Mouse (Mus musculus) midbrain, embryonic 11.5 days (tissue): ENCODE results near the gene Zfp229. TPM values are rescaled to one million over a fixed set of nuclear protein-coding genes. Genes with fewer than 3 reads are reported as not detected.
A peak's percentile ranks its signal among the peaks of the same experiment; 100 is the strongest.
"Not testable (repeated sequence)": the region's sequence is repeated elsewhere in the genome, so short reads cannot be mapped to it uniquely, and the experiment has no call there.

Experiments used
- ATAC-seq: fragments of 200-750 bp; cut with Nextera tagmentation; 2 replicates; pipeline ENCODE4 v1.8.0; 2017; ENCODE audit warnings: moderate TSS enrichment, moderate library complexity; ENCODE audit not compliant: low FRiP score
- DNase-seq: peaks from one replicate; pipeline ENCODE4 v3.0.0; 2015; ENCODE audit warnings: low spot score; ENCODE audit errors: missing footprints
- H3K27ac ChIP-seq: fragments of 300-500 bp; sonication (generic); 2 replicates; pipeline ENCODE4 v1.5.1; 2014; ENCODE audit warnings: low read depth, low read length
- H3K27me3 ChIP-seq: fragments of 300-500 bp; sonication (generic); 2 replicates; pipeline ENCODE4 v1.6.1; 2014; ENCODE audit warnings: mild to moderate bottlenecking, low read length, moderate library complexity, mixed read lengths; ENCODE audit not compliant: control insufficient read depth, insufficient read depth
- H3K36me3 ChIP-seq: fragments of 300-500 bp; sonication (generic); 2 replicates; pipeline ENCODE4 v1.6.1; 2014; ENCODE audit warnings: mild to moderate bottlenecking, low read length, moderate library complexity, mixed read lengths; ENCODE audit not compliant: control insufficient read depth, insufficient read depth
- H3K4me1 ChIP-seq: fragments of 300-500 bp; sonication (generic); 2 replicates; pipeline ENCODE4 v1.6.1; 2014; ENCODE audit warnings: low read length; ENCODE audit not compliant: control insufficient read depth, insufficient read depth
- H3K4me2 ChIP-seq: fragments of 300-500 bp; sonication (generic); 2 replicates; pipeline ENCODE4 v1.6.1; 2014; ENCODE audit warnings: mild to moderate bottlenecking, moderate library complexity
- H3K4me3 ChIP-seq: fragments of 300-500 bp; sonication (generic); 2 replicates; pipeline ENCODE4 v1.5.1; 2014; ENCODE audit warnings: low read depth, low read length
- H3K9ac ChIP-seq: fragments of 300-500 bp; sonication (generic); 2 replicates; pipeline ENCODE4 v1.6.1; 2014; ENCODE audit warnings: low read length
- H3K9me3 ChIP-seq: fragments of 300-500 bp; sonication (generic); 2 replicates; pipeline ENCODE4 v1.6.1; 2016; ENCODE audit warnings: low read length; ENCODE audit not compliant: control insufficient read depth
- WGBS: fragments of 180-500 bp; shearing (Covaris S2); extraction: QIAGEN DNeasy Blood & Tissue Kit; methylation state at CpG from one replicate; pipeline ENCODE4 v1.1.7; 2014; 5-methylcytosine and 5-hydroxymethylcytosine counted together
- polyA plus RNA-seq: library from polyadenylated mRNA; unstranded; fragments of >200 nt; fragmentation: Nextera tagmentation; extraction: Ambion mirVana; gene quantifications from 2 replicates; pipeline ENCODE4 v1.2.1, GENCODE M21; 2014

Gene Zfp229
- polyA plus RNA-seq, result 8.7 and 10.9 TPM in 2 replicates

DNA sequence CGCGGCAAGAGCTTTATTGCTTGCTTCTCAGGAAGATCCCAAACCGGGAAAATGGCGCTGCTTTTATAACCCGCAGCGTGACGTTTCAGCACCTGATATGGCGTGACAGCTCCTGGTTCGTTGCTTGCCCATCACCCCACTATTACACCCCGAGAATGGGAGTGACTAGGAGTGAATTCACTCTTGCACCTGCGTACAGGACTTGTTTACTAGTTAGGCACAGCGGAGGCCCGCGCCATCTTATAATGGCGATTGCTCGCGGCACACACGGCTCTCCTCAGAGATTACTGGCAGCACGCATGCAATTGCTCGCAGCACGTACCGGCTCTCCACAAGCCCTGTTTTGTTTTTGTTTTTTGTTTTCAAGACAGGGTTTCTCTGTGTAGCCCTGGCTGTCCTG is at the start of gene Zfp229:
Zfp229 (plus strand) TSS at position 301 of the 400 bp plus-strand sequence.
- not testable (repeated sequence) for H3K4me2 ChIP-seq, H3K4me3 ChIP-seq, H3K36me3 ChIP-seq, H3K27ac ChIP-seq, ATAC-seq, DNase-seq, H3K9ac ChIP-seq, H3K27me3 ChIP-seq, H3K9me3 ChIP-seq, H3K4me1 ChIP-seq
- WGBS, result 99% methylated on average over 7 of the region's 22 CpGs

DNA sequence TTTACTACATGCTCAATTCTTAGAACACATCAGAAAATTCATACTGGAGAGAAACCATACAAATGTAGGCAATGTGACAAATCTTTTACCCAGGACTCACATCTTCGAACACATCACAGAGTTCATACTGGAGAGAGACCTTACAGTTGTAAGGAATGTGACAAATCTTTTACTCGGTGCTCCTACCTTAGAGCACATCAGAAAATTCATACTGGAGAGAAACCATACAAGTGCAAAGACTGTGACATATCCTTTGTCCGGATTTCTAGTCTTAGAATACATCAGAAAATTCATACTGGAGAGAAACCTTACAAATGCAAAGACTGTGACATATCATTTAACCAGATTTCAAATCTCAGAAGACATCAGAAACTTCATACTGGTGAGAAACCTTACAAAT is 39.0 kb upstream of the Zfp229 start, which contains the start of gene Gm10226:
Gm10226 (plus strand) TSS at position 301 of the 400 bp plus-strand sequence.
- Histone ChIP-seq H3K4me2 (no peak within 1 kb of the TSS), H3K36me3 (peaks cover 3% of the 10 kb centered on the region; the same call in 1 of the 2 replicates), H3K27me3 (no peaks in the 10 kb centered on the region), H3K27ac (no peak within 1 kb of the TSS), H3K4me1 (no peaks in the 10 kb centered on the region), H3K4me3 (no peak within 1 kb of the TSS), H3K9ac (no peak within 1 kb of the TSS), H3K9me3 (no peaks in the 10 kb centered on the region)
- ATAC-seq (no peak), DNase-seq (no peak)
- 80% methylated on average over 3 of the region's 3 CpGs for WGBS

DNA sequence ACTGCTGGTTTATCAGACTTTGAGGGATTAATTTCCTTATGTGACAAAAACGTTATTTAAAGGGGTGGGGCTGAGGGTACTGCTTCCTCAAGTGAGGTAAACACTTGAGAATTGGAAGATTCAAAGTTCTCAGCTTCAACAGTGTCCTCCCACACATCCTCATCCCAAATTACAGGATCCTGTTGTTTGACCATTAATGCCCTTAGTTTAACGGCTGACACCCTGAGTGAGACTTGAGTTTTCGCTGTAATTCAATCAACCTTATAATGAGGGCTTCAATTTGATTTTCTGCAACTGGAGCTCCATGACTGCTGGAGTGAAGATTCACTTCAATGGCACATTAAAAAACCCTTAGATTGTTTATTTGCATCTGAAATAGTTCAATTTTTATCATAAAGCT is 37.3 kb upstream of the Zfp229 start:
- 74% methylated on average over 3 of the region's 3 CpGs for WGBS
- Histone ChIP-seq H3K9ac (no peak overlapping the region), H3K27ac (no peak overlapping the region), H3K4me1 (no peaks in the 10 kb centered on the region), H3K27me3 (no peaks in the 10 kb centered on the region), H3K4me3 (no peak overlapping the region), H3K4me2 (no peak overlapping the region), H3K9me3 (no peaks in the 10 kb centered on the region), H3K36me3 (peaks cover 3% of the 10 kb centered on the region; the same call in 1 of the 2 replicates)
- DNase-seq (no peak), ATAC-seq (no peak)

DNA sequence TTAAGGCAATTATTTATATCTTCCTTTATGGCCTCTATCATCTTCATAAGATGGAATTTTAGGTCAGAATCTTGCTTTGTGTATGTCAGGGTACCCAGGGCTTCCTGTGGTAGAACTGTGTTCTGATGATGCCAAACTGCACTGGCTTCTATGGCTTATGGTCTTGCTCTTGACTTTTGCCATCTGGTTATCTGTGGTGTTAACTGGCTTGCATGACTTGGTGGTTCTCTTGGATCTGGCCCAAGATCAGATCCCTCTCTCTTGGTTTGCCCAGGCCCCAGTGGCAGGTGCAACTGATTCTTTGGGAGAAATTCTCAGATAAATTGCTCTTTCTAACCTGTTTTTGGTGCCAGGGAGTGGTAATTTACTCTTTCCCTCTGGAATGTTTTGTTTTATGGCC is 34.5 kb upstream of the Zfp229 start:
- H3K27ac ChIP-seq, result no peak overlapping the region
- ATAC-seq, result no peak
- H3K9me3 ChIP-seq, result no peaks in the 10 kb centered on the region
- H3K4me3 ChIP-seq, result no peak overlapping the region
- H3K36me3 ChIP-seq, result no peaks in the 10 kb centered on the region
- H3K27me3 ChIP-seq, result no peaks in the 10 kb centered on the region
- DNase-seq, result no peak
- no peak overlapping the region for H3K9ac ChIP-seq
- H3K4me2 ChIP-seq, result no peak overlapping the region
- no peaks in the 10 kb centered on the region for H3K4me1 ChIP-seq

DNA sequence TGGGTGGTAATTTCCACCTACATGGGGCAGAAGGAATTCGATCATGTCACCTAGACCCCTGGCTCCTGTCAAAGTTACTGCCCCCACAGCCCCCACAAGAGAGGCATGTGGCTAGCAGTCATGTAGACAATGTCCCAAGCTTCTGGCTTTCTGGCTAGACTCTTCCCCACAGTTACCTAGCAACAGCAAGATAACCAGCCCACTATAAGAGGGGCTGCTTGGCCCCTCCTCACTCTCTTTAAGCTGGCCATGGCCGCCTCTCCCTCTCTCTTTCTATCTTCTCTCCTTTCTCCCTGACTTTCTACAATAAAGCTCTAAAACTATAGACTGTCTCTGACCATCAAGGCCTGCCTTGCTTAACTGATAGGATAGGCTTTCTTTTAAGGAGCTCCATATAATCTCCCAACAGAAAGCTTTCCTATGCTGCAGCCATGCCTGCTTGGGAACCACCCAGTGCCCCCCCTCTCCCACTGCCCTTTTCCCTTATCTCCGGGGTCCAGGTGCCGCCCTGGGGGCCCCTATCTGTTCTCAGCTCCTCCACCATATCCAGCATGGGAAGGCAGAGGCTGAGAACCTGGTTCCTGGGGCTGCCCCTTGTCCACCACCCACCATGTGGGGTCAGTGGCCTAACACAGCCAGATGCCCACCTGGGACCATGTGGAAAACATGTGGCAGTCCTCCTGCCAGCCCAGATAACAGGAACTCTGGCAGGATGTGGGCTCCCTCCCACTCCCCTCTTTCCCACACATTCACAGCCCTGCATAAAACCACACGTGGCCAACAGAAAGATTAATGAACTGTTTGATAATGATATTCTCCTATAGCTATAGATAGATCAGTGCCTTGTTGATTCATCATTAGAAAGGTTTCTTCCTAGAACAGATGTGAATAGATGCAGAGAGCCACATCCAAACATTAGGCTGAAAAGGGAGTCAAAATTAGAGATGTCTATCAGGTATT is 28.0 kb upstream of the Zfp229 start:
- H3K4me1 ChIP-seq, result no peaks in the 10 kb centered on the region
- H3K36me3 ChIP-seq, result no peaks in the 10 kb centered on the region
- WGBS, result 53% methylated on average over 5 of the region's 5 CpGs
- no peak overlapping the region for H3K4me3 ChIP-seq
- H3K4me2 ChIP-seq, result no peak overlapping the region
- H3K27me3 ChIP-seq, result no peaks in the 10 kb centered on the region
- H3K9me3 ChIP-seq, result no peaks in the 10 kb centered on the region
- no peak overlapping the region for H3K9ac ChIP-seq
- ATAC-seq (no peak), DNase-seq (no peak)
- no peak overlapping the region for H3K27ac ChIP-seq

DNA sequence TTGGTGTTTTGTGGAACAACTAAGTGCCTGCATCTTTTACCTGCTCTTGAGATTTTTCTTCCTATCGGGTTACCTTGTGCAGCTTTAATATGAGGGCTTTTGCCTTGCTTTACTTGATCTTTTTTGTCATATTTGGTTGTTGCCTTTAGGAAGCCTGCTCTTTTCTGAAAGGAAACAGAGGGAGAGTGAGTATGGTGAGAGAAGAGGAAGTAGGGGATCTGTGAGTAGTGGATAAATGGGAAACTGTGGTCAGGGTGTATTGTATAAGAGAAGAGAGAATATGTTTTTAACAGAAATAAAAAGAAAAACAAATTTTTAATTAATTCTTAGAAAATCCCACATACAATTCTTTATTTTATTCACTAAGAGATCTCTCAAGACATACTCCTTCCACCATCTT is 27.2 kb upstream of the Zfp229 start:
- WGBS, result 74% methylated on average over 1 of the region's 1 CpGs
- no peak overlapping the region for H3K9ac ChIP-seq
- no peak for ATAC-seq

DNA sequence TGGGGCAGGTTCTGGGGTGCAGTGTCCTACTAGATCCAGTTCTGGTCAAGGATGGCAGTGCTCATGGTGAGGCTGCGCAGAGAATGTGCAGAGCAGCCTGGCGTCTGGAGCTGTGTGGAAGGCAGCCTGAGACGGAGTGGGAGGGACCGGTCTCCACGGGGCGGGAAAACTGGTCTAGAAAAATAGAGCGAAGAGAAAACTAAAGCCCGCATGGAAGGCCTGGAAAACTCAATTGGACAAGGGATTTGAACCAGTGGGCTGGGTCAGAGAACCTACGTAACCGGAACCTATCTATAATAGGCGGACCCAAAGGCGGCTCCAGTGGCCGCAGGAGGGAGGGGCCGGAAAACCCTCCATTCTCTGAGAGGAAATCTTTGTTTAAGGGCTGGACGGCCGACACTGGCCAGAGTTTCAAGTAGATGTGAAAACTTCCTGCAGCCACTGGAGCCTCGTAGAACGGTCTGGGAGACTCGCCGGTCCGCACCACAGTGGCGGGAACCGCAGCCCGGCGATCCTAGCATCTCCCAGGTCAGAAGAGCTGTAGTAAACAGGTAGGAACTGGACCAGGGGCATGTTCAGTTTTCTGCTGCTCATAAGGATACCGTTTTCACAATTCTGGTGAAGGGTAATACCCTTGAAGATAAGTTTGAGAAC is 23.1 kb upstream of the Zfp229 start, which contains the start of gene Zfp760:
Zfp760 (plus strand) TSS at position 399 of the 654 bp plus-strand sequence.
- H3K9ac ChIP-seq, result peak within 1 kb of the TSS; percentile 79
- no peaks in the 10 kb centered on the region for H3K9me3 ChIP-seq
- DNase-seq (peak; percentile 97), ATAC-seq (peak; percentile 98)
- H3K4me1 ChIP-seq, result peaks cover 2% of the 10 kb centered on the region; the same call in 1 of the 2 replicates
- peak within 1 kb of the TSS; percentile 56 for H3K4me3 ChIP-seq
- no peaks in the 10 kb centered on the region for H3K27me3 ChIP-seq
- WGBS, result 3% methylated on average over 26 of the region's 26 CpGs
- H3K27ac ChIP-seq, result peak within 1 kb of the TSS; percentile 87
- no peaks in the 10 kb centered on the region for H3K36me3 ChIP-seq
- H3K4me2 ChIP-seq, result peak within 1 kb of the TSS; percentile 51

More for the DNA sequence above, 27.2 kb upstream of the Zfp229 start:
- H3K27ac ChIP-seq, result no peak overlapping the region
- no peak overlapping the region for H3K4me3 ChIP-seq
- no peaks in the 10 kb centered on the region for H3K4me1 ChIP-seq
- H3K36me3 ChIP-seq, result no peaks in the 10 kb centered on the region
- H3K27me3 ChIP-seq, result no peaks in the 10 kb centered on the region
- no peak for DNase-seq
- no peaks in the 10 kb centered on the region for H3K9me3 ChIP-seq
- H3K4me2 ChIP-seq, result no peak overlapping the region

DNA sequence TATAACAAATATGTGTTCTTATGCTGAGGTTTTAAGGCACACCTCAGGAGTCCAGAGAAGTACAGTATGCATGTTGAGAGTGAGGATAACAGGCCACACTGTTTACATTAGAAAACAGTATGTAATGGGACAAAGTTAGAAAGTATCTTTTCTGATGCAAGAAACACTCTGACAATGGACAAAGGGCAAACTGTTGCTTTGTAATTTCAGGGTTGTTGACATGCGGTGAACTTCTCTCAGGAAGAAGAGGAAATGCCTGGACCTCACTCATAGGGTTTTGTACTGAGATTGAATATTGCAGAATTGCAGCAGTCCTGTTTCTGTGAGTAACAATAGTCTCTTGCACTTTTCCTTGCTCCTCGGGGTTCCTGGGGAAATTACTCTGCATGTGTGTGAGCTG is 22.2 kb upstream of the Zfp229 start:
- WGBS, result 49% methylated on average over 2 of the region's 2 CpGs
- peak; percentile 88 for DNase-seq
- Histone ChIP-seq H3K9me3 (no peaks in the 10 kb centered on the region), H3K36me3 (peaks cover 2% of the 10 kb centered on the region; the same call in 1 of the 2 replicates), H3K4me2 (peak overlapping the region; percentile 51), H3K27ac (no peak overlapping the region), H3K27me3 (no peaks in the 10 kb centered on the region), H3K4me3 (peak overlapping the region; percentile 56), H3K9ac (peak overlapping the region; percentile 79), H3K4me1 (peaks cover 2% of the 10 kb centered on the region; the same call in 1 of the 2 replicates)
- ATAC-seq, result no peak
